Mouse (Mus musculus): ENCODE results near the gene Psd.

The Psd gene

GRCm38 (mm10) chr19:46304216-46304841 lies 22.6 kb downstream of the Psd start, which contains the start of gene Nfkb2:
TSS of gene Nfkb2 (plus strand) at chr19:46304320.
- peak; percentile 78 for DNase-seq

- DNase-seq = peak; percentile 36
Measured at GRCm38 (mm10) chr19:46303251-46304215, 23.4 kb downstream of the Psd start.

GRCm38 (mm10) chr19:46302551-46302950 lies 24.4 kb downstream of the Psd start:
- no peak for DNase-seq

- DNase-seq = no peak
Measured at GRCm38 (mm10) chr19:46300294-46301045, 26.5 kb downstream of the Psd start.

- no peak for DNase-seq
Measured at GRCm38 (mm10) chr19:46296938-46297337, 30.0 kb downstream of the Psd start.

GRCm38 (mm10) chr19:46290535-46291105 lies 36.3 kb downstream of the Psd start:
- DNase-seq = no peak

GRCm38 (mm10) chr19:46287566-46287965 lies 39.4 kb downstream of the Psd start:
- DNase-seq = no peak

- DNase-seq = no peak
Measured at GRCm38 (mm10) chr19:46286926-46287325, 40.0 kb downstream of the Psd start.

- DNase-seq = peak; percentile 90
Measured at GRCm38 (mm10) chr19:46286047-46286446, 40.9 kb downstream of the Psd start.

GRCm38 (mm10) chr19:46285631-46286030 lies 41.3 kb downstream of the Psd start:
- DNase-seq = peak; percentile 41

- peak; percentile 53 for DNase-seq
Measured at GRCm38 (mm10) chr19:46284686-46285085, 42.3 kb downstream of the Psd start.

- DNase-seq = no peak
Measured at GRCm38 (mm10) chr19:46282081-46282849, 44.7 kb downstream of the Psd start.

- no peak for DNase-seq
Measured at GRCm38 (mm10) chr19:46275307-46275706, 51.6 kb downstream of the Psd start.

GRCm38 (mm10) chr19:46264762-46265161 lies 62.2 kb downstream of the Psd start:
- DNase-seq = no peak
